Mouse (Mus musculus): ENCODE results near the gene Kcnj4. TPM values are rescaled to one million over a fixed set of nuclear protein-coding genes. Genes with fewer than 3 reads are reported as not detected.
"Not testable (repeated sequence)": the region's sequence is repeated elsewhere in the genome, so short reads cannot be mapped to it uniquely, and the experiment has no call there.

The Kcnj4 gene
- polyA plus RNA-seq, 1 experiment, result not detected

DNA sequence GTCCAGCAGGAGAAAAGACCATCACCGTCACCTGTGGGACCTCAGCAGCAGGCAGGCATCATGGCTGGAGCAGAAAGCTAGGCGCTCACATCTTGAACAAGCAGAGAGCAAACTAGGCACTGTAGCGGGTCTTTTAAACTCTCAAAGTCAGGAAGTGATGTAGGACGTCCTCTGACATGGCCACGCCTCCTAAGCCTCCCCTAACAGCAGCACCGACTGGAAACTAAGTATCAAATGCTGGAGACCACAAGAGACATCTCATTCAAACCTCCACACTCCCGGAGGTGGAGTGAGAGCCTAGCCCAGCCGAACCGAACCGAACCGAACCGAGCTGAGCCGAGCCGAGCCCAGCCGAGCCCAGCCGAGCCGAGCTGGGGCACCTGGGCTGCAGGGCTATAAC lies 34.5 kb downstream of the Kcnj4 start:
- peak; percentile 25 for DNase-seq
- Histone ChIP-seq H3K4me1 (ENCODE audit: control insufficient read depth, insufficient read depth, low read length) (no peaks in the 10 kb centered on the region; the same call in 1 of the 2 replicates), H3K4me3 (replicated peaks; ENCODE audit: extremely low read depth, low read depth, low read length) (peak overlapping the region; percentile 11)
- TF ChIP-seq POLR2A (IDR thresholded peaks at IDR 0.05; ENCODE audit: borderline replicate concordance, extremely low read depth, low read depth, low read length), result no peak
- TF ChIP-seq CTCF (IDR thresholded peaks at IDR 0.05; ENCODE audit: insufficient read depth, low read length), result no peak
- 29% methylated on average over 17 of the region's 17 CpGs for WGBS

GRCm38 (mm10) chr15:79469577-79469976 lies 35.5 kb downstream of the Kcnj4 start:
- no peak for DNase-seq
- H3K4me1 ChIP-seq (ENCODE audit: control insufficient read depth, insufficient read depth, low read length), result no peaks in the 10 kb centered on the region; the same call in 1 of the 2 replicates
- WGBS, result 64% methylated on average over 5 of the region's 5 CpGs

DNA sequence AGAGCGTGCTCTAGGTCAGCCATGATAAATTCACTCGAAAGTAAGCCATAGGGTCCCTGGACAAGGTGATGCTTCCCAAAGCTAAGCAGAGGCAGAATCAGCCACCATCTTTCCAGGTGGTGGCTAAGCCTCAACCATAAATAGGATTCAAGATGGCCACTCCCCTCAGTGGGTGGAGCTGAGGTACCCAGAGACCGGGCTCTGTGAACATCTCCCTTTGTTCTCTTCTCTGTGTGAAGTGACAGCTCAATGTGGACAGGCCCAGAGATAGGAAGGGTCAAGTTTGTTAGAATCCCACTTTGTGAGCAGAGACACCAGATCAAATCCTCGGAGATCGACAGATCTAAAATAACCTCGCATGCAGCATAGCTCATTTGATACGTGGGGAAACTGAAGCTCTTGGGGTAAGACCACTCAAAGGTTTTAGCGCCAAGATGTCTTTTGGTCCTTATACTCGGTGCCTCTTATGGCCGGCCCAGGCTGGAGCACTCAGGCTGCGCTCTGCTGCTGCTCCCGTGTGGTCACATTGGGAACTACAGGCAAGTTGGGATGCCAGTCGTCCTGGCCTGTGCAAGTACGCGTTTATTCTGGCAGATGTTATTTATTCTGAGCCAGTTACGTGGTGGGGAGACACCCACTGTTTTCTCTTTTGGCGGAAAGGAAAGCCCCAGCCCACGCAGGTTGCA lies 38.3 kb downstream of the Kcnj4 start:
- DNase-seq, result peak; percentile 89
- Histone ChIP-seq H3K4me3 (replicated peaks; ENCODE audit: extremely low read depth, low read depth, low read length) (no peak overlapping the region), H3K4me1 (ENCODE audit: control insufficient read depth, insufficient read depth, low read length) (no peaks in the 10 kb centered on the region; the same call in 1 of the 2 replicates)
- TF ChIP-seq POLR2A (IDR thresholded peaks at IDR 0.05; ENCODE audit: borderline replicate concordance, extremely low read depth, low read depth, low read length), result no peak; the same call in 1 of the 2 replicates
- peak; percentile 99 for TF ChIP-seq CTCF (IDR thresholded peaks at IDR 0.05; ENCODE audit: insufficient read depth, low read length)
- WGBS, result 8% methylated on average over 18 of the region's 18 CpGs

More at GRCm38 (mm10) chr15:79469577-79469976, 35.5 kb downstream of the Kcnj4 start:
- H3K4me3 ChIP-seq (replicated peaks; ENCODE audit: extremely low read depth, low read depth, low read length), result no peak overlapping the region
- TF ChIP-seq POLR2A (IDR thresholded peaks at IDR 0.05; ENCODE audit: borderline replicate concordance, extremely low read depth, low read depth, low read length), result no peak
- no peak for TF ChIP-seq CTCF (IDR thresholded peaks at IDR 0.05; ENCODE audit: insufficient read depth, low read length)

- TF ChIP-seq CTCF (IDR thresholded peaks at IDR 0.05; ENCODE audit: insufficient read depth, low read length), result no peak
- TF ChIP-seq POLR2A (IDR thresholded peaks at IDR 0.05; ENCODE audit: borderline replicate concordance, extremely low read depth, low read depth, low read length), result no peak
- 42% methylated on average over 6 of the region's 6 CpGs for WGBS
- no peak for DNase-seq
- peaks cover 6% of the 10 kb centered on the region; the same call in 1 of the 2 replicates for H3K4me1 ChIP-seq (ENCODE audit: control insufficient read depth, insufficient read depth, low read length)
- H3K4me3 ChIP-seq (replicated peaks; ENCODE audit: extremely low read depth, low read depth, low read length), result no peak overlapping the region
These were observed 48.5 kb downstream of the Kcnj4 start for GRCm38 (mm10) chr15:79456546-79456945.

DNA sequence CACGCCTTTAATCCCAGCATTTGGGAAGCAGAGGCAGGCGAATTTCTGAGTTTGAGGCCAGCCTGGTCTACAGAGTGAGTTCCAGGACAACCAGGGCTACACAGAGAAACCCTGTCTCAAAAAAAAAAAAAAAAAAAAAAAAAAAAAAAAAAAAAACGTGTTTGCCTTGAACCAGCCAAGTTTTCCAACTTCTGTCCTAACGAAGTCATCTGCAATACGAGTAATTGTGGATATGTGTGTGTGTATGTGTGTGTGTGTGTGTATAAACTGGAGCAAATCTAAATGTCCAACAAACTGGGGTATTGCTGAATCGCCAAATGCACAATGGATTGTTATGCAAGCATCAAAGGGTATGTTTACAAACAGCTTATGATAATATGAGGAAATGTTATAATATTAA lies 48.9 kb downstream of the Kcnj4 start:
- H3K4me3 ChIP-seq (replicated peaks; ENCODE audit: extremely low read depth, low read depth, low read length); DNase-seq; H3K4me1 ChIP-seq (ENCODE audit: control insufficient read depth, insufficient read depth, low read length): not testable (repeated sequence)
- WGBS, result 34% methylated on average over 6 of the region's 6 CpGs

GRCm38 (mm10) chr15:79455106-79455810 lies 49.8 kb downstream of the Kcnj4 start, which contains the start of gene Csnk1e:
Gene Csnk1e, minus strand, starts transcription at chr15:79455566.
- DNase-seq, result peak; percentile 82
- H3K4me3 ChIP-seq (replicated peaks; ENCODE audit: extremely low read depth, low read depth, low read length), result peak within 1 kb of the TSS; percentile 58
- peak; percentile 55; the same call in 1 of the 2 replicates for TF ChIP-seq POLR2A (IDR thresholded peaks at IDR 0.05; ENCODE audit: borderline replicate concordance, extremely low read depth, low read depth, low read length)
- TF ChIP-seq CTCF (IDR thresholded peaks at IDR 0.05; ENCODE audit: insufficient read depth, low read length), result no peak
- WGBS, result 4% methylated on average over 24 of the region's 24 CpGs
- peaks cover 6% of the 10 kb centered on the region; the same call in 1 of the 2 replicates for H3K4me1 ChIP-seq (ENCODE audit: control insufficient read depth, insufficient read depth, low read length)

GRCm38 (mm10) chr15:79453831-79454230 lies 51.2 kb downstream of the Kcnj4 start:
- 96% methylated on average over 4 of the region's 4 CpGs for WGBS
- TF ChIP-seq POLR2A (IDR thresholded peaks at IDR 0.05; ENCODE audit: borderline replicate concordance, extremely low read depth, low read depth, low read length) (no peak), CTCF (IDR thresholded peaks at IDR 0.05; ENCODE audit: insufficient read depth, low read length) (no peak)
- no peak for DNase-seq
- no peak overlapping the region for H3K4me3 ChIP-seq (replicated peaks; ENCODE audit: extremely low read depth, low read depth, low read length)
- peaks cover 6% of the 10 kb centered on the region; the same call in 1 of the 2 replicates for H3K4me1 ChIP-seq (ENCODE audit: control insufficient read depth, insufficient read depth, low read length)

DNA sequence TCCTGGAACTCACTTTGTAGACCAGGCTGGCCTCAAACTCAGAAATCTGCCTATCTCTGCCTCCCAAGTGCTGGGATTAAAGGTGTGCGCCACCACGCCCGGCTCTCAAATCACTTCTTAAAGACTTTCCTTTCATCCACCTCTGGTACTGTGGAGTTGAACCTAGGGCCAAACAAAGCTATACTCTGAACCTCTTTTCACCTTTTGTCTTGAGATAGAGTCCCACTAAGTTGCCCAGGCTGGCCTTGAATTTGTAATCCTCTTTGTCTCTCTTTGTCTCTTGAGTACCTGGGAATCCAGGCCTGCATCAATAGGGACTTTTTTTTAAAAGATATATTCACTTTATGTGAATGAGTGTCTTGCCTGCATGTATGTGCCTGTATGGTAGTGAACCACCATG lies 57.0 kb downstream of the Kcnj4 start:
- no peak for DNase-seq
- Histone ChIP-seq H3K4me1 (ENCODE audit: control insufficient read depth, insufficient read depth, low read length) (no peaks in the 10 kb centered on the region), H3K4me3 (replicated peaks; ENCODE audit: extremely low read depth, low read depth, low read length) (no peak overlapping the region)
- TF ChIP-seq POLR2A (IDR thresholded peaks at IDR 0.05; ENCODE audit: borderline replicate concordance, extremely low read depth, low read depth, low read length) (no peak), CTCF (IDR thresholded peaks at IDR 0.05; ENCODE audit: insufficient read depth, low read length) (no peak)
- WGBS, result 97% methylated on average over 3 of the region's 3 CpGs

DNA sequence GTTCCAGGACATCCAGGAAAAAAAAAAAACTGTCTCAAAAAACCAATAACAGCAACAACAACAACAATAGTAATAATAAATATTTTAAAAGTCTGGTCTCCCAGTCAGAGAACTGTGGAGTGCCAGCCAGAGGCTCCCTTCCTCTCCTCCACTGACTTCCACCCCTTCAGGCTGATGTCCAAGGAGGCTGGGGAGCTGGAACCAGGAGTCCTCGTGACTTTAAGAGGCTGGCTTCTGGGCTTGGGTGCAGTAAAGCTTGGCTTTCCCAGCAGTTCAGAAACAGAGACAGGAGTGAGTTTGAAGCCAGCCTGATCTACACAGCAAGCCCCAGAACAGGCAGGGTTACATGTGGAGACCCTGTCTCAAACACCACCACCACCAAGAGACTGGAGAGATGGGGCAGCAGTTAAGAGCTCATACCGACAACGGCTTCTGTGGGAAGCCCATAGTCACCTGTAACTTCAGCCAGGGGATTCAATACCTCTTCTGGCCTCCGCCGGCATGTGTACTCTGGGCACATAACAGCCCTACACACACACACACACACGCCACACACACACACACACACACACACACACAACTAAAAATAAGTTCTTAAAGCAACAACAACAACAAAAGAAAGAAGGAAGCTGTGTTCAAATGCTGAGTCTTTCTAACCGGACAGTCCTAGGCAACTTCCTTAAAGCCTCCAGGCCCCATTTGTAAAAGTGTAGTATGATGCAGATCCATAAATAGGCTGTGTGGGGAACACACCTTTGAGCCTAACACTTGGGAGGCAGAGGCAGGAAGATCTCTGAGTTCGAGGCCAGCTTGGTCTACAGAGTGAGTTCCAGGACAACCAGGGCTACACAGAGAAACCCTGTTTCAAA lies 59.0 kb downstream of the Kcnj4 start:
- Histone ChIP-seq H3K4me3 (replicated peaks; ENCODE audit: extremely low read depth, low read depth, low read length) (no peak overlapping the region), H3K4me1 (ENCODE audit: control insufficient read depth, insufficient read depth, low read length) (0 out of 2 replicates have a peak, but pooled peaks cover 2% of the 10 kb centered on the region)
- DNase-seq, result no peak
- TF ChIP-seq CTCF (IDR thresholded peaks at IDR 0.05; ENCODE audit: insufficient read depth, low read length), result no peak
- TF ChIP-seq POLR2A (IDR thresholded peaks at IDR 0.05; ENCODE audit: borderline replicate concordance, extremely low read depth, low read depth, low read length), result no peak
- 54% methylated on average over 8 of the region's 8 CpGs for WGBS
